Mouse (Mus musculus): ENCODE data around the gene Sfr1.

Sfr1 gene

GRCm38 (mm10) chr19:47731071-47731881, at the start of gene Sfr1:
Gene Sfr1, plus strand, starts transcription at chr19:47731682.
- peak; percentile 42 for DNase-seq (ENCODE audit: extremely low read depth, low read depth, low spot score)

- no peak for DNase-seq (ENCODE audit: extremely low read depth, low read depth, low spot score)
Measured at GRCm38 (mm10) chr19:47689592-47689991, 41.9 kb upstream of the Sfr1 start.

GRCm38 (mm10) chr19:47691994-47692393, 39.5 kb upstream of the Sfr1 start, which contains the start of gene Col17a1:
Gene Col17a1, minus strand, starts transcription at chr19:47692094.
- no peak for DNase-seq (ENCODE audit: extremely low read depth, low read depth, low spot score)

GRCm38 (mm10) chr19:47695725-47696124, 35.8 kb upstream of the Sfr1 start:
- no peak for DNase-seq (ENCODE audit: extremely low read depth, low read depth, low spot score)

GRCm38 (mm10) chr19:47696411-47696810, 35.1 kb upstream of the Sfr1 start:
- no peak for DNase-seq (ENCODE audit: extremely low read depth, low read depth, low spot score)

GRCm38 (mm10) chr19:47697067-47697466, 34.4 kb upstream of the Sfr1 start:
- DNase-seq (ENCODE audit: extremely low read depth, low read depth, low spot score), result no peak

- DNase-seq (ENCODE audit: extremely low read depth, low read depth, low spot score), result no peak
Measured at GRCm38 (mm10) chr19:47698266-47698665, 33.2 kb upstream of the Sfr1 start.

- DNase-seq (ENCODE audit: extremely low read depth, low read depth, low spot score), result no peak
Measured at GRCm38 (mm10) chr19:47699743-47700142, 31.7 kb upstream of the Sfr1 start.

- DNase-seq (ENCODE audit: extremely low read depth, low read depth, low spot score), result no peak
Measured at GRCm38 (mm10) chr19:47700509-47700908, 31.0 kb upstream of the Sfr1 start.

GRCm38 (mm10) chr19:47705080-47705771, 26.3 kb upstream of the Sfr1 start:
- no peak for DNase-seq (ENCODE audit: extremely low read depth, low read depth, low spot score)

- DNase-seq (ENCODE audit: extremely low read depth, low read depth, low spot score), result no peak
Measured at GRCm38 (mm10) chr19:47705772-47706309, 25.6 kb upstream of the Sfr1 start.

GRCm38 (mm10) chr19:47710376-47710775, 21.1 kb upstream of the Sfr1 start:
- DNase-seq (ENCODE audit: extremely low read depth, low read depth, low spot score), result no peak

GRCm38 (mm10) chr19:47713457-47713856, 18.0 kb upstream of the Sfr1 start:
- DNase-seq (ENCODE audit: extremely low read depth, low read depth, low spot score), result no peak

GRCm38 (mm10) chr19:47716144-47716543, 15.3 kb upstream of the Sfr1 start:
- no peak for DNase-seq (ENCODE audit: extremely low read depth, low read depth, low spot score)

- no peak for DNase-seq (ENCODE audit: extremely low read depth, low read depth, low spot score)
Measured at GRCm38 (mm10) chr19:47719147-47719546, 12.3 kb upstream of the Sfr1 start.

- no peak for DNase-seq (ENCODE audit: extremely low read depth, low read depth, low spot score)
Measured at GRCm38 (mm10) chr19:47722471-47722870, 9.0 kb upstream of the Sfr1 start.

GRCm38 (mm10) chr19:47724903-47725302, 6.6 kb upstream of the Sfr1 start:
- DNase-seq (ENCODE audit: extremely low read depth, low read depth, low spot score), result no peak

- no peak for DNase-seq (ENCODE audit: extremely low read depth, low read depth, low spot score)
Measured at GRCm38 (mm10) chr19:47725643-47726140, 5.8 kb upstream of the Sfr1 start.

GRCm38 (mm10) chr19:47730691-47731070, 801 bp upstream of the Sfr1 start:
- no peak for DNase-seq (ENCODE audit: extremely low read depth, low read depth, low spot score)

- no peak for DNase-seq (ENCODE audit: extremely low read depth, low read depth, low spot score)
Measured at GRCm38 (mm10) chr19:47731931-47732330, 449 bp downstream of the Sfr1 start.

GRCm38 (mm10) chr19:47747072-47747471, 15.6 kb downstream of the Sfr1 start:
- DNase-seq (ENCODE audit: extremely low read depth, low read depth, low spot score), result no peak

- no peak for DNase-seq (ENCODE audit: extremely low read depth, low read depth, low spot score)
Measured at GRCm38 (mm10) chr19:47748950-47749349, 17.5 kb downstream of the Sfr1 start.

Data from fat pad, adult 2 months (tissue).